Mouse (Mus musculus) megakaryocyte, embryonic 14.5 days (primary cell): ENCODE measurements at regions not wholly inside any gene's neighbourhood (a gene's known extent, or its start where the extent isn't known, plus 50 kb on each side); places are given as distances from the start of the nearest gene placed in this dataset.

Experiments
- FLI1 ChIP-seq: IDR thresholded peaks from 2 replicates; pipeline ENCODE4 v1.6.1; 2012; ENCODE audit warnings: low read length, inconsistent platforms, mixed read lengths
- GATA1 ChIP-seq: IDR thresholded peaks from 3 replicates; pipeline ENCODE4 v1.6.1; 2012; ENCODE audit warnings: mixed read lengths, low read length, inconsistent platforms, borderline replicate concordance

DNA sequence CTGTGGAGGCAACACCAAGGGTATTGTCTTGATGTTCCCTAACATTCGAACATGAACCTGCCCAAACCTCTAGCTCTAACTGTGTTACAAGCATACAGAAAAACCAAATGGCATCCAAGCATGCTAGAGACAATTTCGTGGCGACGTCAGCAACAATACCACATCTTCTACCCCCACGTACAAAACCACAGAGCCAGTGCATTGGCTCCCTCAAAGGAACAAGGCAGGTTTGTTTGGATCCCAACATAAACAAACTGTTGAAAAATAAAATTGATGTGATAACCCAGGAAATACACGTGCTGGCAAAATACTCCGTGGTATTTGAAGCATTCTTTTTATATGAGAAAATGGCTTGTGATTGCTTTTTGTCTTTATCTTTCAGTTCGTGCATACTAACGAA, 89.4 kb downstream of the Psmg1 start:
- TF ChIP-seq FLI1 (no peak), GATA1 (no peak)
